Mouse (Mus musculus): ENCODE data around the gene Esrrb.

DNA sequence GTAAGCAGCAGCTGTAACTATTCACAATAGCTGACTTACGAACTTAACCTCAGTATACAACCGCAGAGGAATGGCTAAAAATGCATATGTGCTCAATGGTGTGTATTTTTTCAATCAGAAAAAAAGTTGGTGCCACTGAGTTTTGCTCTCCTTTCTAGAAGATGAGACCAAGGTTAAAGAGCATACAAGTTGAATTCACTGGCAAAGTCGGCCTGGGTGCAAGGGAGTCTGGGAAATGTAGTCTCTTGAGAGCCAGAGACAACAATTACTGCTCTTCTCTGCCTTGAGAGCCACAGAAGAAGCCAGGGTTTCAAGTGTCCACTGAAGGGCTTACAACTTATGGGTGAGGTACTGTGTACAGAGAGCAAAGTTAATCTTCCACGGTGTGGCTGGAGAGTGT lies 31.1 kb upstream of the Esrrb start:
- TF ChIP-seq CTCF (IDR thresholded peaks at IDR 0.05; ENCODE audit: low read depth, low read length) = no peak
- TF ChIP-seq POLR2A (IDR thresholded peaks at IDR 0.05; ENCODE audit: insufficient read depth, low read length) = no peak
- TF ChIP-seq EP300 (IDR thresholded peaks at IDR 0.05; ENCODE audit: insufficient read depth, low read depth, low read length) = no peak

Data from ES-Bruce4 (cell line).